Mouse (Mus musculus): Measurements from ENCODE around the gene 6030445D17Rik. TPM values are rescaled to one million over a fixed set of nuclear protein-coding genes. Genes with fewer than 3 reads are reported as not detected.

6030445D17Rik gene
- polyA plus RNA-seq, 1 experiment from 2014 or later, result 0.54 TPM

GRCm38 (mm10) chr4:136439106-136439505, 22.9 kb upstream of the 6030445D17Rik start:
- H3K4me2 ChIP-seq, result no peak overlapping the region

GRCm38 (mm10) chr4:136441354-136442043, 20.6 kb upstream of the 6030445D17Rik start:
- no peak overlapping the region for H3K27ac ChIP-seq (ENCODE audit: poor library complexity, severe bottlenecking)
- H3K9ac ChIP-seq, result no peak overlapping the region
- 0 out of 2 replicates have a peak overlapping the region, but pooled peaks have one; percentile 2 for H3K4me2 ChIP-seq
- H3K27me3 ChIP-seq (replicated peaks), result no peaks in the 10 kb centered on the region
- WGBS, result 50% methylated on average over 15 of the region's 15 CpGs
- H3K4me3 ChIP-seq, result no peak overlapping the region
- H3K36me3 ChIP-seq, result no peaks in the 10 kb centered on the region
- H3K9me3 ChIP-seq (replicated peaks), result no peaks in the 10 kb centered on the region
- H3K4me1 ChIP-seq (replicated peaks), result 0 out of 2 replicates have a peak, but pooled peaks cover 15% of the 10 kb centered on the region
- no peak for ATAC-seq (ENCODE audit: insufficient number of reproducible peaks, low FRiP score)

More at GRCm38 (mm10) chr4:136439106-136439505, 22.9 kb upstream of the 6030445D17Rik start:
- H3K4me3 ChIP-seq, result no peak overlapping the region
- H3K9ac ChIP-seq, result no peak overlapping the region
- H3K36me3 ChIP-seq, result no peaks in the 10 kb centered on the region
- no peaks in the 10 kb centered on the region for H3K27me3 ChIP-seq (replicated peaks)
- WGBS, result 62% methylated on average over 4 of the region's 4 CpGs
- no peak overlapping the region for H3K27ac ChIP-seq (ENCODE audit: poor library complexity, severe bottlenecking)
- ATAC-seq (ENCODE audit: insufficient number of reproducible peaks, low FRiP score), result no peak
- 0 out of 2 replicates have a peak, but pooled peaks cover 15% of the 10 kb centered on the region for H3K4me1 ChIP-seq (replicated peaks)
- H3K9me3 ChIP-seq (replicated peaks), result no peaks in the 10 kb centered on the region

GRCm38 (mm10) chr4:136444561-136444960, 17.5 kb upstream of the 6030445D17Rik start:
- H3K4me1 ChIP-seq (replicated peaks), result 0 out of 2 replicates have a peak, but pooled peaks cover 7% of the 10 kb centered on the region
- no peaks in the 10 kb centered on the region for H3K27me3 ChIP-seq (replicated peaks)
- H3K36me3 ChIP-seq, result no peaks in the 10 kb centered on the region
- ATAC-seq (ENCODE audit: insufficient number of reproducible peaks, low FRiP score), result no peak
- H3K9ac ChIP-seq, result no peak overlapping the region
- no peak overlapping the region for H3K4me3 ChIP-seq
- no peaks in the 10 kb centered on the region for H3K9me3 ChIP-seq (replicated peaks)
- no peak overlapping the region for H3K4me2 ChIP-seq
- H3K27ac ChIP-seq (ENCODE audit: poor library complexity, severe bottlenecking), result no peak overlapping the region
- 62% methylated on average over 4 of the region's 4 CpGs for WGBS

- H3K4me1 ChIP-seq (replicated peaks), result peaks cover 11% of the 10 kb centered on the region
- no peaks in the 10 kb centered on the region for H3K9me3 ChIP-seq (replicated peaks)
- WGBS, result 78% methylated on average over 5 of the region's 5 CpGs
- H3K4me3 ChIP-seq, result no peak overlapping the region
- no peaks in the 10 kb centered on the region for H3K36me3 ChIP-seq
- no peak for ATAC-seq (ENCODE audit: insufficient number of reproducible peaks, low FRiP score)
- H3K9ac ChIP-seq, result no peak overlapping the region
- H3K27ac ChIP-seq (ENCODE audit: poor library complexity, severe bottlenecking), result no peak overlapping the region
- H3K4me2 ChIP-seq, result no peak overlapping the region
- no peaks in the 10 kb centered on the region for H3K27me3 ChIP-seq (replicated peaks)
These were observed 12.3 kb upstream of the 6030445D17Rik start for GRCm38 (mm10) chr4:136449795-136450194.

- H3K4me3 ChIP-seq, result no peak overlapping the region
- H3K4me2 ChIP-seq, result no peak overlapping the region
- WGBS, result 55% methylated on average over 4 of the region's 4 CpGs
- ATAC-seq (ENCODE audit: insufficient number of reproducible peaks, low FRiP score), result no peak
- H3K9me3 ChIP-seq (replicated peaks), result no peaks in the 10 kb centered on the region
- peaks cover 15% of the 10 kb centered on the region for H3K4me1 ChIP-seq (replicated peaks)
- no peak overlapping the region for H3K9ac ChIP-seq
- H3K27me3 ChIP-seq (replicated peaks), result no peaks in the 10 kb centered on the region
- H3K36me3 ChIP-seq, result no peaks in the 10 kb centered on the region
- H3K27ac ChIP-seq (ENCODE audit: poor library complexity, severe bottlenecking), result no peak overlapping the region
These were observed 11.8 kb upstream of the 6030445D17Rik start for GRCm38 (mm10) chr4:136450271-136450670.

- no peak overlapping the region for H3K9ac ChIP-seq
- H3K4me2 ChIP-seq, result peak overlapping the region; percentile 19; the same call in 1 of the 2 replicates
- no peak overlapping the region for H3K4me3 ChIP-seq
- no peaks in the 10 kb centered on the region for H3K27me3 ChIP-seq (replicated peaks)
- H3K27ac ChIP-seq (ENCODE audit: poor library complexity, severe bottlenecking), result no peak overlapping the region
- H3K36me3 ChIP-seq, result no peaks in the 10 kb centered on the region
- no peaks in the 10 kb centered on the region for H3K9me3 ChIP-seq (replicated peaks)
- H3K4me1 ChIP-seq (replicated peaks), result peaks cover 15% of the 10 kb centered on the region
- no peak for ATAC-seq (ENCODE audit: insufficient number of reproducible peaks, low FRiP score)
- 8% methylated on average over 6 of the region's 6 CpGs for WGBS
These were observed 10.5 kb upstream of the 6030445D17Rik start for GRCm38 (mm10) chr4:136451564-136451963.

- Histone ChIP-seq H3K4me2 (no peak overlapping the region), H3K4me3 (no peak overlapping the region), H3K9ac (no peak overlapping the region), H3K27ac (ENCODE audit: poor library complexity, severe bottlenecking) (no peak overlapping the region), H3K27me3 (replicated peaks) (no peaks in the 10 kb centered on the region), H3K4me1 (replicated peaks) (peaks cover 15% of the 10 kb centered on the region), H3K36me3 (no peaks in the 10 kb centered on the region), H3K9me3 (replicated peaks) (no peaks in the 10 kb centered on the region)
- 89% methylated on average over 3 of the region's 3 CpGs for WGBS
- no peak for ATAC-seq (ENCODE audit: insufficient number of reproducible peaks, low FRiP score)
These were observed 9.8 kb upstream of the 6030445D17Rik start for GRCm38 (mm10) chr4:136452286-136452685.

- WGBS, result 48% methylated on average over 5 of the region's 5 CpGs
- H3K4me3 ChIP-seq, result no peak overlapping the region
- H3K9ac ChIP-seq, result no peak overlapping the region
- no peak overlapping the region for H3K4me2 ChIP-seq
- H3K36me3 ChIP-seq, result no peaks in the 10 kb centered on the region
- no peaks in the 10 kb centered on the region for H3K9me3 ChIP-seq (replicated peaks)
- H3K27me3 ChIP-seq (replicated peaks), result no peaks in the 10 kb centered on the region
- H3K4me1 ChIP-seq (replicated peaks), result peaks cover 15% of the 10 kb centered on the region
- no peak overlapping the region for H3K27ac ChIP-seq (ENCODE audit: poor library complexity, severe bottlenecking)
- ATAC-seq (ENCODE audit: insufficient number of reproducible peaks, low FRiP score), result no peak
These were observed 9.3 kb upstream of the 6030445D17Rik start for GRCm38 (mm10) chr4:136452792-136453191.

- no peak for ATAC-seq (ENCODE audit: insufficient number of reproducible peaks, low FRiP score)
- Histone ChIP-seq H3K9ac (peak overlapping the region; percentile 64), H3K9me3 (replicated peaks) (no peaks in the 10 kb centered on the region), H3K4me2 (peak overlapping the region; percentile 74), H3K4me1 (replicated peaks) (peaks cover 15% of the 10 kb centered on the region), H3K27me3 (replicated peaks) (no peaks in the 10 kb centered on the region), H3K4me3 (peak overlapping the region; percentile 35), H3K36me3 (no peaks in the 10 kb centered on the region), H3K27ac (ENCODE audit: poor library complexity, severe bottlenecking) (no peak overlapping the region)
- WGBS, result 2% methylated on average over 10 of the region's 10 CpGs
These were observed 7.2 kb upstream of the 6030445D17Rik start for GRCm38 (mm10) chr4:136454850-136455260.

GRCm38 (mm10) chr4:136456516-136457218, 5.4 kb upstream of the 6030445D17Rik start:
- WGBS, result 93% methylated on average over 6 of the region's 6 CpGs
- no peak overlapping the region for H3K9ac ChIP-seq
- H3K4me2 ChIP-seq, result no peak overlapping the region
- H3K4me1 ChIP-seq (replicated peaks), result peaks cover 9% of the 10 kb centered on the region
- H3K9me3 ChIP-seq (replicated peaks), result no peaks in the 10 kb centered on the region
- H3K4me3 ChIP-seq, result no peak overlapping the region
- no peaks in the 10 kb centered on the region for H3K36me3 ChIP-seq
- H3K27ac ChIP-seq (ENCODE audit: poor library complexity, severe bottlenecking), result no peak overlapping the region
- no peak for ATAC-seq (ENCODE audit: insufficient number of reproducible peaks, low FRiP score)
- no peaks in the 10 kb centered on the region for H3K27me3 ChIP-seq (replicated peaks)

- Histone ChIP-seq H3K9me3 (replicated peaks) (no peaks in the 10 kb centered on the region), H3K27me3 (replicated peaks) (no peaks in the 10 kb centered on the region), H3K36me3 (no peaks in the 10 kb centered on the region), H3K4me2 (no peak overlapping the region), H3K9ac (no peak overlapping the region), H3K4me1 (replicated peaks) (peaks cover 9% of the 10 kb centered on the region), H3K4me3 (no peak overlapping the region), H3K27ac (ENCODE audit: poor library complexity, severe bottlenecking) (no peak overlapping the region)
- no peak for ATAC-seq (ENCODE audit: insufficient number of reproducible peaks, low FRiP score)
- 81% methylated on average over 7 of the region's 7 CpGs for WGBS
These were observed 3.8 kb upstream of the 6030445D17Rik start for GRCm38 (mm10) chr4:136458276-136458675.
